Mouse (Mus musculus) T-cell, adult 2 months (primary cell): ENCODE measurements around the gene Tas2r124.

Experiments used
- DNase-seq: peaks from one replicate; pipeline ENCODE4 v3.0.0; 2022; ENCODE audit warnings: low spot score

Tas2r124 gene

DNA sequence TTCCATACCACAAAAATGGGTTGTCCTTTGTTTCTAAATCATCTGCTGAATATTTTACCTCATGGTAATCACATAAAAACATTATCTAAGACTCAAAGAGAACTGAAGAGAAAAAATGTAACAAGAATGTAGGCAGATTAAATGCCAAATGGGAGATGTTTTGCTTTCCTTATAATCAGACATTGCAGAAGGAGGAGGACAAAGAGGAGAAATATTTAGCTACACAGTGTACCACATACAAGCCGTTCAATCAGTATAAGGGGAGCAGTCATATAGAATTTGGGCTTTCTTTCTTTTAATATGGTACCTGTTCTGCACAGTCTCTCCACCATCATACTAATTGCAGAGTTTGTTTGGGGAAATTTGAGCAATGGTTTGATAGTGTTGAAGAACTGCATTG lies at the start of gene Tas2r124:
TSS of gene Tas2r124 (plus strand) at position 301 of the 400 bp plus-strand sequence.
- no peak for DNase-seq

DNA sequence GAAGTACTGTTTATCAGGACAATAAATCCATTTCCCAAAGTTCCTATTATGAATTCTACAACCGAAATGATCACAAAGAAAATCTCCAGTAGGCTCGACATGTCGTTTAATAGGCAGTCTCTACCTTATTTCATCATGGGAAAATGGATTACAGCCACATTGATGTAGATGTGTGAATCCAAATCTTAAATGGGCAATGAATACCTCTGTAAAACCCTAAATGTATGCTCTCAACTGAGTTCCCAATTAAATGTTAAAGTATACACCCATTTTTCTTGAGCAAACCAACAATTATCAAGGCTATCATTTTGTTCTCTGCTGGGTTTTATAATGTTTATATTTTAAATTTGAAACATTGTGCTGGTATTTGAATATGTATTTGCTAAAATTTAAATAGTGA lies 42.7 kb upstream of the Tas2r124 start, which contains the start of gene Tas2r122:
TSS of gene Tas2r122 (minus strand) at position 101 of the 400 bp plus-strand sequence.
- DNase-seq: no peak

DNA sequence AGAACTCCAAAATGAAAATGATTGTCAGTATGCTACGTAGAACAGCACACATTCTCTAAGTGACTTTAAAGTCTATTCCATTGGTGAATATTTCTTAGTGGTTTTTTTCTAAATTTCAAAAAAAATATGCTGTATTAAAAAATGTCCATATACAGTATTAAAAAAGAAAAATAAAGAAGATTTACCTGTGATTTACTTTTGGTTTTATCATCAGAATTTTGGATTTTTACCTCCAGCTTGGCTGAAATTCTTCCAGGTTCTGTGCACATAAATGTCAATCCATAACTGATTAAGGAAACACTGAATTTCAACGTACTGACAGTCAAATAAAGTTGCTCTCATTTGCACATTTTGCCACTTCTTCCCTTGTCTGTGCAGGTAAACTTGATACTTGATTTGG lies 16.6 kb upstream of the Tas2r124 start, which contains the start of gene Tas2r115:
TSS of gene Tas2r115 (minus strand) at position 101 of the 400 bp plus-strand sequence.
- no peak for DNase-seq

DNA sequence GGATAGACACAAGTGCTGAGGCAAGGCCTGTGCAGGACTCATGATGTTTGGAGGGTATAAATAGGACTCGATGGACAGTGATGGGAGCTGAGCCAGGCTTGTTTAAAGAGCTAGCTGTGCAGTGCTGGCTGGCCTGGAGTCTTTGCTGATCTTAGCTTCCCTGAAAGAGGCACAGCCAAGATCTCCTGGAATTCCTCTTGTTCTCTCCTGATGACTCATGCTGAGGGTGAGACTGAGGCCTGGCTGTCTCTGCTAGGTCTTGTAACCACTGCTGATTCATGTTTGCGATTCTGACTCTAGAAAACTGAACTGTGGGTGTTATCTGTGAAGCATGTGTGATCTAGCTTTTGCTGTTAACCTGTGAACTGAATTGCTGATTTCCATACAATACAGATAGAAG lies 4.3 kb upstream of the Tas2r124 start:
- DNase-seq: no peak

DNA sequence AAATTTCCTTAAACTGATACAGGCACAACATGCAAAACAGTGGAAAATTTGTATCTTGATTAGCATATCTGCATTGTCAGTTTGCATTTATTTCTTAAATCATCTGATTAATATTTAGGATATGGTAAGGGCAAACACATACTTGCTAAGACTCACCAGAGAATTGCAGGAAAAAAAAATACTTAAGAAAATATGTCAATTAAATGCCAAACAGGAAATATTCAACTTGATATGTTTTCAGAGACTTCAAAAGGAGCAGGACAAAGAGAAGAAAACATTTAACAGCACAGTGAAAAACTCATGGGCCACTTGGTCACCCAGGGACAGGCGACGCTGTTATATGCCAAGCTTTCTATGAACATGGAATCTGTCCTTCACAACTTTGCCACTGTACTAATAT lies 7.3 kb downstream of the Tas2r124 start, which contains the start of gene Tas2r102:
TSS of gene Tas2r102 (plus strand) at position 301 of the 400 bp plus-strand sequence.
- DNase-seq: no peak

DNA sequence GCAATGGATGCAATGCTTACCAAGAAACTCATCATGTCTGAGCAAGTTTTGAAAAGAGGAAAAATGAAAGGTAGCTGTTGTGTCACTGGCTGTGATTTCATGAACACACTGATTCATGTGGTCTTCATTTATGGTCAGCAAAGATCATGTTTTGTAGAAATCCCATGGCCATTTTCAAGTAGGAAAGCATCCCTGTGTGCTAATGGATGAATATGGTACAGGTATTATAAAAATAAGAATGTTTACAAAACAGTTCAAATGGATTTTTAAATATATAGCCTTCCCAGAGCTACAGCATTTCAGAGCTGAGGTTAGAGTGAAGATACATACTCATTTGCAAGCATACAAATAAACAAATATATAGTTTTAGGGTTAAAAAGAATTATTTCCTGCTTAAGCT lies 23.5 kb downstream of the Tas2r124 start, which contains the start of gene Tas2r136:
TSS of gene Tas2r136 (minus strand) at position 101 of the 400 bp plus-strand sequence.
- DNase-seq: no peak

DNA sequence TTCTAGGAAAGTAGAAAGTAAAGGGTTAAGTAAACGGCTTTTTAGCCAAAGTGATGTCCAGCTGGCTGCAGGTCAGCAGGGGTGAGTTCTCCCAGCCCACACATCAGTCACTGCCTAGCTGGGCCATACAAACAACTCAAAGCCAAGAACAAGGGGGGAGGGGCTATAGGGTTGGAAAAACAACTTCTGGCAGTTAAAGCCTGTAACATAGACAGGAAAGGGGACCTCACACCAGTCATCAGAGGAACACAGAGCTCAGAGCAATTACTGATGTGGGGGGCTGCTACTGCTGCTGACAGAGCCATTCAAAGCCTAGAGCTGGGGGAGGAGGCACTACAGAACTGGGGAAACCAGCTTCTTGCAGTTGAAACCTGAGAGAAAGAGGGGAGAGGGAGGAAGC lies 40.9 kb downstream of the Tas2r124 start:
- DNase-seq: no peak

DNA sequence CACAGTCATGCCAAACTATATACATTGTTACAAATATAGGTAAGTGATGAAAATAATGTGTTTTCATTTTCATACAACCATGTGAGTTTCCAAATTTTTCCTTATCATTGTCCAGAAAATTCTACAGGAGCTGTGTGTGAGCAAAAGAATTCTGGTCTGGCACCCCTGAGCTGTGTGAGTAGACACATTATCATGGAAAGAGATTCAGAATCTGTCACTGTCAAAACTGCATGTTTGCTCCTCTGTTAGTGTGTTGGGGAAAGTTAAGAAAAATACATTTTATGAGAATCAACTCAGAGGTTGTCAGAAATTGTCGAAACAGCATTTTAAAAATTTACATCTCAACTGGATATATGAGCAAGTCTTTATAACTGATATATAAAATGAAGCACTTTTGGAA lies 48.0 kb downstream of the Tas2r124 start, which contains the start of gene Tas2r117:
TSS of gene Tas2r117 (plus strand) at position 301 of the 400 bp plus-strand sequence.
- no peak for DNase-seq
